Mouse (Mus musculus): ENCODE measurements around the gene Serinc3.

DNA sequence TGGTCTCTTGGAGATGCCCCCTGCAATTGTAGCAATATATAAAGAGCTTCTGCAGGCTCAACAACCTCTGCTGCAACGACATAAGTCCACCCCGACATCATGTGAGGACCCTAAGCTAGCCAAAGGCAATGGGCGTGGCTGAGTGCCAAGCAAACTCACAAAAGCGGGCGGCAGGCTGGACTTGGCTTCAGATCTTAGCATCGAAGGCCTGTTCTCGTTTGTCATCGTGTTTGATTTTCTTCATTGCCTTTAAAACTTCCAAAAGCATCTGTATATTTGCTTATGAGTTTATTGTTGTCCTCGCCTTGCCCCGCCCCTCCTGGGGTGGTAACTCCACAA is 60.9 kb downstream of the Serinc3 start:
- TF ChIP-seq CTCF (IDR thresholded peaks at IDR 0.05; ENCODE audit: borderline replicate concordance, extremely low read depth, insufficient read depth, insufficient read length) (no peak), POLR2A (IDR thresholded peaks at IDR 0.05; ENCODE audit: borderline replicate concordance, extremely low read depth, insufficient read depth, insufficient read length, poor library complexity, severe bottlenecking) (no peak)

Measured in brain, embryonic 14.5 days (tissue).